Mouse (Mus musculus): Measurements from ENCODE around the gene Plcd3.

The Plcd3 gene

GRCm38 (mm10) chr11:103020713-103021335 is 80.6 kb downstream of the Plcd3 start:
- no peak for DNase-seq (ENCODE audit: low spot score)

Measured in embryo, embryonic 10 days (tissue).